Mouse (Mus musculus): ENCODE results near the gene Tcte1.

Gene Tcte1

GRCm38 (mm10) chr17:45546941-45547340, 23.7 kb downstream of the Tcte1 start:
- no peak for DNase-seq (ENCODE audit: low read depth, low spot score)

- DNase-seq (ENCODE audit: low read depth, low spot score): no peak
Observed at GRCm38 (mm10) chr17:45547461-45548190, 24.4 kb downstream of the Tcte1 start.

- no peak for DNase-seq (ENCODE audit: low read depth, low spot score)
Observed at GRCm38 (mm10) chr17:45548541-45549512, 25.6 kb downstream of the Tcte1 start.

GRCm38 (mm10) chr17:45549617-45550181, 26.5 kb downstream of the Tcte1 start, which contains the start of gene Tmem151b:
Gene Tmem151b (minus strand): TSS chr17:45549677.
- no peak for DNase-seq (ENCODE audit: low read depth, low spot score)

GRCm38 (mm10) chr17:45550253-45550652, 27.0 kb downstream of the Tcte1 start:
- DNase-seq (ENCODE audit: low read depth, low spot score): no peak

GRCm38 (mm10) chr17:45551249-45551796, 28.1 kb downstream of the Tcte1 start:
- no peak for DNase-seq (ENCODE audit: low read depth, low spot score)

GRCm38 (mm10) chr17:45551816-45552451, 28.7 kb downstream of the Tcte1 start:
- peak; percentile 82 for DNase-seq (ENCODE audit: low read depth, low spot score)

GRCm38 (mm10) chr17:45553065-45553464, 29.8 kb downstream of the Tcte1 start:
- DNase-seq (ENCODE audit: low read depth, low spot score): no peak

GRCm38 (mm10) chr17:45554420-45554819, 31.2 kb downstream of the Tcte1 start:
- DNase-seq (ENCODE audit: low read depth, low spot score): peak; percentile 51

GRCm38 (mm10) chr17:45555452-45556106, 32.3 kb downstream of the Tcte1 start, which contains the start of gene Nfkbie:
Gene Nfkbie (plus strand): TSS chr17:45555703.
- DNase-seq (ENCODE audit: low read depth, low spot score): peak; percentile 96

- peak; percentile 73 for DNase-seq (ENCODE audit: low read depth, low spot score)
Observed at GRCm38 (mm10) chr17:45556107-45556489, 32.9 kb downstream of the Tcte1 start.

GRCm38 (mm10) chr17:45556514-45557245, 33.4 kb downstream of the Tcte1 start:
- peak; percentile 84 for DNase-seq (ENCODE audit: low read depth, low spot score)

- peak; percentile 86 for DNase-seq (ENCODE audit: low read depth, low spot score)
Observed at GRCm38 (mm10) chr17:45557246-45557824, 34.1 kb downstream of the Tcte1 start.

GRCm38 (mm10) chr17:45557998-45558862, 35.0 kb downstream of the Tcte1 start:
- DNase-seq (ENCODE audit: low read depth, low spot score): peak; percentile 88

- DNase-seq (ENCODE audit: low read depth, low spot score): no peak
Observed at GRCm38 (mm10) chr17:45559732-45560525, 36.7 kb downstream of the Tcte1 start.

GRCm38 (mm10) chr17:45563216-45563615, 40.0 kb downstream of the Tcte1 start:
- peak; percentile 77 for DNase-seq (ENCODE audit: low read depth, low spot score)

- peak; percentile 91 for DNase-seq (ENCODE audit: low read depth, low spot score)
Observed at GRCm38 (mm10) chr17:45563655-45564530, 40.7 kb downstream of the Tcte1 start, which contains the start of gene Slc35b2. Gene Slc35b2 (plus strand): TSS chr17:45563874.

Data from A20 (cell line).